Mouse (Mus musculus) lung, adult 18-20 months (tissue): ENCODE data around the gene Amotl1.

Experiments used
- DNase-seq, 2 experiments: peaks; one replicate each; pipeline ENCODE4 v3.0.0; 2022; ENCODE audit warnings: mixed read lengths in 2 of 2

Amotl1 gene

DNA sequence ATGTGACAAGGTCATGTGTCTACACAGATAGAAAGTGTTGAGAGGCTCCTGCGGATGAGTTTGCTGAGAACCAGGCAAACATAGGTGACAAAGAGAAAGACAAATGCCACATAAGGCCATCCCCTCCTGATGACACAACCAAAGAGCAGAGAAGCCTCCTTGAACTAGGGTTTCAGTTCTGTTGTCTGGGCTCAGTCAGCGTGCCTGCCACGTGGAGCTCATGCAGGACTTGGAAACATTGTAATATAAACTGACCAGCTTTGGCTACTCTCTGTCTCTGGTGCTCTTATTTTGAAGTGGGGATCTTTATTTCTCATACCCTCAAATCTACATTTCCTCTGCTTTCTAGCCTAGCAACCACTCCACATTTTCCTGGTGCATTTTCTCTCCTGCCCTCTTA is 8.6 kb downstream of the Amotl1 start:
- DNase-seq, result no peak

DNA sequence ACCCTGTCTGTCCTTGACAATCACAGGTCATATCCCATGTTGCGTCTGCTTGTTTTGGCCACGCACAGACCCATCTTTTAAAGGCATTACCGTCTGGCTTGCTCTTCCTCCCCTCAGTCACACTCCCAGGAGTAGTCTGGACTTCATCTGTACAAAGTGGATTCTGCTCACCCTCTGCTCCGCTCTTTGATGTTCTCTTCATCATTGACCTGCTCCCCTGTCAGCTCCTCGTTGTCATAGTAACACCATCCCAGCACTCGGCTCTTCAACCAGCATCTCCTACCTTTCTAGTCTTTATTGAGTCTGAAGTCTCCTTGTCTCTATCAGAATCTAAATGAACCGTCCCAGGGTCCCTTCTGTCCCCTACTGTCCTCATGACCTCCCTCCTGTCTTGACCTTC is 9.3 kb downstream of the Amotl1 start:
- DNase-seq, result no peak

DNA sequence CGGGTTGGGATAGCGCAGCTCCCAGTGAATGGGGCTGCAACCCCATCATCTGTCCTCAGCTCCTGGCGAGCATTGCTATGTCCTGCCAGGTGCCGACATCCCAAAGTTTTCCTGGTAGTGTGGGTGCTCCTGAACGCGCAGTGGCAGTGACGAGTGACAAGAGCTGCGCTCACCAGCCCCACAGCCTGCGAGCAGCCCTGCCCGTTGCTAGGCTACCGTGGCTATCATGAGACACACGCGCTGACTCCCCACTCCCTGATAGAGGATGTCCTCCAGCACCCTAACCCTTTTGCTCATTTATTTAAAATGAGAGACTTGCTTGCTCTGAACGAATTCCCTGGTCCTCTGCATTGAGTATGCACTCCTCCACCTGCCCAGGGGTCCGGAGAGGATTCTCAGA is 10.7 kb downstream of the Amotl1 start:
- no peak for DNase-seq

DNA sequence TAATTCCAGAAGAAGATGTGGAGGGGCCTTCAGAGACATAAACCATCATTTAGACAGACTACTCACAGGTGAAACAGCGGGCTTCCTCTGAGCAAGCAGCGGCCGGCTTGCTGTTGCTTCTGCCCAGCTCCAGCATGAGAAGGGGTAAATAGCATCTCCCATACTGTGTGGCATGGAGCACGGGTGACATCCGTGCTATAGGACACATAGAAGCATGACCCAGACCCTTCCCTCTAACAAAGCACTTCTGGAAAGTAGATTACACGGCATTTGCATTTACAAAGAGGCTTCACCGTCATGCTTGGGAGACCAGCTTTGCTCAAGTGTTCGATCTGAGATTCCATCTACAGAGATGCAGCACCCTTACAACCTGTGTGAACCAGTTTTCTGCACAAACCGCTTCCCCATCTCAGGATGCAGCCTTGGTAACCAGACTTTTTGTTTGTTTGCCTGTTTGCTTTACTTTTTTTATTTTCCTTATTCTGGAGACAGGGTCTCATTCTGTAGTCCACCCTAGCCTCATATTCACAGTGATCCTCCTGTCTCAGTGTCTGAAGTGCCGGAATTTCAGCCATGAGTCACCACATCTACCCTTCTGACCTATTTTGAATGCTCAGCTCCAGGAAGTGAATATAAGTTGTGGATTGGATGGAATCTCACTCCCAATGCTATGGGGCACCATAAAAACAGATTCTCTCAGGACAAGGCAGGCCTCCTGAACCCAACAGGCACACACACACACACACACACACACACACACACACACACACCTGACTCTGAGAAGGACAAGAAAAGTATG is 12.3 kb downstream of the Amotl1 start:
- DNase-seq, result no peak

DNA sequence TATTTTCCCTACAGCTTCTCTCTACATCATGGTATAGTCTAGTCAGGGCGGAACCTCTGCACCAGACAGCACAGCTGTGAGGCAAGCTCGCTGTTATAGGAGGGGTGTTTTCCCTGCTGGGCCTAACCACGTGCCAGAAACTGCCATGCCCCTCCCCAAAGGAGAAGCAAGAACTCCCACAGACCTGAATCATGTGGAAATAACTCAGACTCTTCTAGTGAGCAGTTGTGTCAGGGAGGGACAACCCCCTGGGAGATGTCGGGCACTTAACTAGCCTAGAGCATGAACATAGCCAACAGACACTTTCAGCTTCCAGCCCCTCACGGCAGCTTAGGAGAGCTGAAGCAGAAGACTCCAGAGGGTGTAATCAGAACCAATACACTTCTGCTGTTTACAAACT is 13.1 kb downstream of the Amotl1 start:
- no peak for DNase-seq

DNA sequence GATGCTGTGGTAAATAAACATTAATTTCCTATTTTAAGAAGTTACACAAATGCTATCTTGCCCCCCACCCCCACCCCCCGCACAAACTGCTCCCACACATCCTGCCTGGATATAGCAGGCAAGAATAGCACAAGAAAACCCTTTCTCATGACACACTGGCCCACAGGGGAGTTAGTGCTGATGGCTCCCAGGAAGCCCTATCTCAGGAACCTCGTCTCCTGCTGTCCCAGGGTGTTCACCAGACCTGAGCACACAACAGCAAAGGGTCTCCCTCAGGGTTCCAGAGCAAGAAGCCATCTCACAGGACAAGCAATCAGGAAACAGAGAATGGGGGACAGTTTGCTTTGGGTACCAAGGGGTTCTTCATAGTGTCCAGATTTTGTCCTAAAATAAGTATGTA is 17.3 kb downstream of the Amotl1 start:
- no peak for DNase-seq

DNA sequence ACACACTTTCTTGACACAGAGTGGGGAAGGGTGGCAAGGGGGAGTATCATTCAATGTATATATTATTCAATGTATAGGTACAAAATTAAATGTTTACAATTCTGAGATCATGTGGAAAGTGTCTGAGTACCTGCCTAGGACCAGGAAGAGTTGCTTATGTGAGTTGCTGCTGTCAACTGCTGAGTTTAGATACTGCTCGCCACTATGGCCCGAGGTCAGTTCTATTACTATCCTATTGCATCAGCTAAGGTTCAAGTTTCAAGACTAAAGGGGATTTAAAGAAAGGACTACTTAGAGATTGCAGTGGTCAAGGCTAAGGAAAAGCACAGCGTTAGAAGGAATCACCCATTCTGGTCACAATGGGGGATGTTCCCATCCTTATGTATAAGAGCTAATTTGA is 18.9 kb downstream of the Amotl1 start:
- no peak for DNase-seq

DNA sequence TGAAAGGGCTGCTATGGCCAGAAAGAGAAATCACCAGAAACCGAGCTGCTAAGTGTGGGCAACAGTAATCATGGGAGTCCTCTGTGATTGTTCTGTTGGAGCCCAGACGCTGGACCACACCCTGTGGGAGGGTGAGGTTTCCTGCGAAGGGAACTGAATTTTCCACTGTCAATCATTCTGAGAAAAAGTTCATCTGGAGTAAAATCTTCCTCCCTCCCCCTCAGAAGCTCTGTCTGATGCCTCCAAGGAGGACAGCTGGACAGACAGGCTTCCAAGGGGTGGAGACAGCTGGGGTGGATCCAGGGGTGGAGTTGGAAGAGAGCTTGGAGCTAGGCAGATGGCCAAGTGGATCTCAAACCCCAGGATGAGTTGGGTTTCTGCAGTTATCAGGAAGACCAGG is 19.8 kb downstream of the Amotl1 start:
- DNase-seq, result peak; percentile 79 to 83

DNA sequence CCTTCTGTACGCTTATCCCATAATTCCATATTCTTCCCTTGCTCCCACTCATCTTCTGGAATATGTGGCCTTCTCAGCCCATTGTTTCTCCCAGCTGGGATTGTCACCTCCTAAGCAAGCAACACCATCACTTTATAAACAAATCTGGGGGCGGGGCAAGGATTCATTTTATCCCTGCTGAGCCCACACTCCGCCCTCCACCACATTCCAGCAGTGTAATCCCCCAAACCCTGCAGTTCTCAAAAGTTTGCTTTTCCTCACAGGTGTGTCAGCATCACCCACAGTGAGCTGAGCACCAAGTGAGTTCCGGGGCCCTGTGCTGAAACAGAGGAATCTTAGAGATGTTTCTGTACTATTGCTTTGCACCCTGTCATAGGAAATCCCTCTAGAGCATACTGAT is 20.9 kb downstream of the Amotl1 start:
- DNase-seq, result no peak

DNA sequence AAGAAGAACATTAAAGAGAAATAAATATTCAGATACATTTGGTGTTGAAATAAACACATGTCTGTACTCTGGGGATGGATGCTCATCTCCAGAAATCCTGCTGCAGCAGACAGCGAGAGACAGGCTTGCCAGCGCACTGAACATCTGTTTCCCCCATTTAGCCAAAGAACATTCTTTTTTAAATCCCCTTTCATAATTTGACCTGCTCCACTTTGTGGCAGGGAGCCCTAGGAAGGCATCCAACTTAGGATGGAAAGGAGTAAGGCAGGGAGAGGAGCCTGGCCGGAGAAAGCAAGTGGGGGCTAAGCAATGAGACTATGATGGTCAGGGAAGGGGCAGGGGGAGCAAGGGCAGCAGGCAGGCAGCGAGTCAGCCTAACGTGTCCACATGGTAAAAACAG is 21.6 kb downstream of the Amotl1 start:
- no peak for DNase-seq

DNA sequence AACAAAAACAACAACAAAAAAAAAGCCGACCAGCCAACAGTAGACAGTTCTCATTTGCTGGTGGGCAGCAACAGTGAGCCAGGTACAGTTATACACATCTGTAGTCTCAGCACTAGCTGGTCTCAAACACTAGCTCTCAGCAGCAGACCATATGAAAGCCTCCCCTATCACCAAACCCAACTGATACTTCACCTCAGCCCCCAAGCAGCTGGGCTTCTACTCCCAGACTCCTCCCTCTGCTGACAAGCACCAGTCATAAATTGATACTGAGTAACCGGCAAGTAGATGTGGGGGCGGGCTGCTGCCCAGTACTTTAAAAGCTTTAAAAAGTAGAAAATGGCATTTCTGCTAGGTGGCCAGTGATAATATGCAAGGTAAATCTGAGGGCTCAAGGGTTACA is 22.0 kb downstream of the Amotl1 start:
- DNase-seq, result no peak

DNA sequence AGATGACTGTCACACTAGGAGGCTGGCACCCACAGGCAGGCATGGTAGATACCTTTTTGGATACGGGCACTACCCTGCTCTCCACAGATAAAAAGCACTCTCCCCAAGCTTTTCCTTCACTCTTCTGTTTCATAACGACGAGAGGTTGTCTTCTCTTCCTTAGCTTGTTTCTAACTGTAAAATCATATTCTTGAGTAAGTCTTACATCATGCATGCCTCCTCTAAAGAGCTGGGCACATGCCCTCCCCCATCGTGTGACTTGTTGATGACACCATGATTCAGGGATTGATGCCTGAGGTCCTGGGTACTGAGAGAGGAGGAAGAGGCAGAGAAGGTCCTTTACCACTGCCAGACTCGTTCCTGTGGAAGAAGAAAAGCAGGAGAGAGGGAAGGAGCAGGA is 24.7 kb downstream of the Amotl1 start:
- DNase-seq, result no peak

DNA sequence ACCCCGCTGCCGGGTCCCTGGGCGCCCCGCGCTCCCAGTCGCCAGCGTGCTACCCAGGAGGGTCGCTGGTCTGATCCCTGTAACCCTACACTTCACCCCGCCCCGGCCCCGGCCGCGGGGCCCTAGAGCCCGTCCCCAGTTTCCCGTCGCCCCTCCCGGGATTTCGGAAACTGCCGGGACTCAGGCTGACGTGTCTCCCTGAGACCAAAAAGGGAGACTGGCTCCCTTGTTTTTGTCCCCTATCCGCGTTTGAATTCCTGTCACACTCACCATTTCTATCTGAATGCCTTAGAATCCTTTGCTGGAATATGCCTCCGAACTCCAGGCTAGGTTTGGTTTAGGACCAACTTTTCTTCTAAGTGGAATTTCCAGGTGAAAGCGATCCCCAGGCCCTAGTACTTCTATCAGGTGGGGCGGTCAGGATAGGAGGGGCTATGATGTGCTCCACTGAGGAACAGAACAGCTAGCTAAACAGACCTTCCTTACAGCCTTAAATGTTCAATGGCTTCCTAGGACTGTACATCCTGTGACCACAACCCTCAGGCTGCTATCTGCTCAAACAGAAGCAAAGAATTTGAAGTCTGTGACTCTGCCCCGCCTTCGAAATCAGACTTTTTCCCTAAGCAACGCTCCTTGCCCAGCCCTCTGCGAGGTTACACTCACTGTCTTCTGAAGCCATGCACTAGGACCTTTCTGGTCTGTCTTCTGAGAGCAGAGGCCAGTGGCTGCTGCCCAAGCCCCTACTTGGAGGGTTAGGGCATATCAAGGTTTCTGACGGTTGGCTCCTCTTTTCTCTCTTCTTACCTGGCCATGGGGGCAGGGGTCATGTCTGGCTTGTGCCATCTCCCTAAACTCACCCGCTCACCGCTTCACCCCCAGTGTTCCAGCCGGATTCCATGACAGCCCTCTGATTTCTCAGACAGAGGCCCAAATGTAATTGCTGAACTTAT is 29.6 kb downstream of the Amotl1 start:
- peak; percentile 59 to 73 for DNase-seq

DNA sequence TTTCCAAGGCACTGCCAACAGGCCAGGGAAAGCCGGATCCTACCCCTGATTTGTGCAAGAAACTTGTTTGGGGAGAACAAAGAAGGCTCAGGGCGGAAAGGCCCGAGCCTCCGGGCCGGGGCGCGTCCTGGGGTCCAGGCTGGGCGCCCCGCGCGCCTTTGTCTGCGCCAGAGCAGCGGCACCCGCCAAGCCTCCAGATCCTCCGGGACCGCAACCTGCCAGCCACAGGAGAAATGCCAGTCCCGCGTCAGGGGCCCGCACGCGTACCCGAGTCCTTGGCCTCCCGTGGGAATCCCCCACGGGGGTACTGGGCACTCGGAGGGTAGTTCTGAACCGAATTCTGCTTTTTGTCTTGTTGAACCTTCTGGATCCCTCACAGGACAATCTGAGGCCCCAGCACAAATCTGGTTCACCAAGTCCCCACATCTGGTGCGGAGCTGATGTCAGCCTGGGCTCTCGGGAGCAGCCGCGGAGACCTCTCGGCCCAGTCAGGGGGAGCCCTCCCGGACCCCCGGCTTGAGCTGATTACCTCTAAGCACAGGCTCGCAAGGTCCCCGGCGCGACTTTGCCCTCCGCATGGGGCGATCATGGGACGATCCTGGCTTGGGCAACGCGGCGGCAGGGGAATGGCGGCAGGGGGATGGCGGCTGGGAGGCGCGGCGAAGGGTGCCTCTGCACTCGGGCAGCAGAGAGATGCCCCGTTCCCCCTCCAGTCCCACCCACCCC is 30.5 kb downstream of the Amotl1 start:
- peak; percentile 43 to 48 for DNase-seq

DNA sequence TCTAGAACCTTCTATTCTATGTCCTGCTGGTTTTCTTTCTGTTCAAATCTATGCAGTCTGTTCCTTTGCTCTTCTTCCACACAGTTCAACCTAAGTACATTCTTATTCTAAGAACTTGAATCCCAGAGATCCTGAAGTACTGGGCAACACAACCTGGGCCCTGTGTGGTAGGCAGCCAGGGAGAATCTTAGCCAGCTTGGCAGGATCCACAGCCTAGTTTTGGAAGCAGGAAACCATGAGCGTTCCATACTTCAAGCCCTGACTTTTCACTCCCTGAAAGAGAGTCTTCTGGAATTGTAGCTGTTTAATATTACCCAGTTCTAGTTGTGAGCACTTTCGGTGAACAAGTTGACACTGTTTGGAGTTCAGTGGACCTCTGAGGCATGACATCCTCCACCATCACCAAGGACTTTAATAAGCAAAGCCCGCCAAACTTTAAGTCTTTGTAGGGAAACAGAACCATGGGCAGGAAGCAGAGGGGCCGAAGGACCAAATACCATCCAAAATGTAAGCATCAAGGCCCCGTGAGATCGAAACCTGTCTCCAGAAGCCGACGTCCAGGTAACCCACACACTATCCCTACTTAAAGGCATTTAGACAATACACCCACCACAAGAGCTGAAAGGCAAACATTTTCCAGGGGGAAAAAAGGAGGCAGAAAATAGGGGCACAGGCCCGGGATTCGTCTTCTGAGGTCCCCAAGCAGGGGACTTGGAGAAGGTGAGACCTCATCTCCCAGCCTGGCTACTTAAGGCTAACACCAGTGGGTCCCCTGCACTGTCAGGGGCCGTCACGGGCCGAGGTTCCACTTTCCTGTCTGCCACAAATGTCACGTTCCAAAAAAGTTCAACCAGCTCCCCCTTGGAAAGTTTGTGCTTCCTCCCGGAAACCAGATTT is 31.3 kb downstream of the Amotl1 start:
- no peak for DNase-seq

DNA sequence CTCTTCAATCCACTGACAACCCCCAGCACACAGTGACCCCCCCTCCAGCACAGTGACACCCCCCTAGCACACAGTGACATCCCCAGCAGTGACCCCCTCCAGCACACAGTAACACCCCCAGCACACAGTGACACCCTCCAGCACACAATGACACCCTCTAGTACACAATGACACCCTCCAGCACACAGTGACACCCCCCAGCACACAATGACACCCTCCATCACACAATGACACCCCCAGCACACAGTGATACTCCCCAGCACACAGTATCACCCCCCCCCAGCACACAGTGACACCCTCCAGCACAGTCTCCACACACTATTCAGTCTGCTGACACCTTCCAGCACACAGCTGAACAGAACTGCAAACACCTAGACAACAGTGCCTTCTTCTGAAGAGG is 32.3 kb downstream of the Amotl1 start:
- no peak for DNase-seq

DNA sequence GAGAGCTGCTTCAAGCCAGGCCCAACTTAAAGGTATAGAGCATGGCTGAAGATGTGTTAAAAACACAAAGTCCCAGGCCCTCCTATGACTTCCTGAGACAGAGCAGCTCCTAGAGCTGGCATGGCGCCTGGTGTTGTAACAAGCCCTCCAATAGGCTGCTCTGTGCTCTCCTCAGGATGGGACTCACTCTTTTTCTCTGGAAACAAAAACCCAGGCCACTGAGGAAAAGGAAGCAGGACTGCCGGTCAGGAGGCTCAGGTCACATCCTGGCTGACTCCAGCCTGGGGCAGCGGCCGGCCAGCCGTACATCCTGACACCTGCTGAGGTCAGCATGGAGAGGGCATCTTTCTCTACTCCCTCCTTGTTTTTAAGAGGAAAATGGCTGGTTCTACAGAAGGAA is 36.3 kb downstream of the Amotl1 start:
- DNase-seq, result no peak

DNA sequence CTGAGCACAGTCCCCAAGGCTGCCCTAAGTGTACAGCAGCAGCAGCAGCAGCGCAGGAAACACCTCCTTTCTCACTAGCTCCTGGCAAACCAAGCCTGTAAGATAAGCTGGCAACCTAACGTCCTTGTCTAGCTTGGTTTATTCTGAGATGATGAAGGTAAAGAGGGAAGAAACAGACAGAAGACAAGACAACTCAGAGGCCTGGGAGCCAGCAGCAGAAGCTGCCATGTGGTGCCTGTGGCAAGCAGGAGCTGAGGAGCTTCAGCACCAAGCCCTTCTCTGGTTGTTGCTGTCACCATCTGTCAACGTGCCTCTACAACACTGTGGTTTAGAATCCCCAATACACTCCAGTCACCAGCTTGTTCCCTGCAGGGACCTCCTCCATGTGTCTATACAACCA is 37.4 kb downstream of the Amotl1 start:
- no peak for DNase-seq

DNA sequence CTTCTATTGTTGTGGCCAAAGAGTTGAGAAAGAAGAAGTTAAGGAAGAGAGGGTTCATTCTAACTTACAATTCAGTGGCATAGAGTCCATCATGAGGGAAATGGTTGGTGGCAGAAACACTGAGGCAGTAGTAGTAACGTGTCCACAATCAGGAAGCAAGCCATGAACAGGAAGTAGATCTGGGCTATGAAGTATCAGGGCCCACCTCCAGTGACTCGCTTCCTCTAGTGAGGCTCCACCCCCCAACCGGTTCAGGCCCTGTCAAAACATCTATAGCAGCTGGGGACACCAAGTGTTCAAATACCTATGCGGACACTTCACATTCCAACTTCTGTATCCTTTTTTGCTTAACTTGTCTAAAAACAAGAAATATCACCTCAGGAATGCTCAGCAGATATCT is 38.9 kb downstream of the Amotl1 start:
- no peak for DNase-seq

DNA sequence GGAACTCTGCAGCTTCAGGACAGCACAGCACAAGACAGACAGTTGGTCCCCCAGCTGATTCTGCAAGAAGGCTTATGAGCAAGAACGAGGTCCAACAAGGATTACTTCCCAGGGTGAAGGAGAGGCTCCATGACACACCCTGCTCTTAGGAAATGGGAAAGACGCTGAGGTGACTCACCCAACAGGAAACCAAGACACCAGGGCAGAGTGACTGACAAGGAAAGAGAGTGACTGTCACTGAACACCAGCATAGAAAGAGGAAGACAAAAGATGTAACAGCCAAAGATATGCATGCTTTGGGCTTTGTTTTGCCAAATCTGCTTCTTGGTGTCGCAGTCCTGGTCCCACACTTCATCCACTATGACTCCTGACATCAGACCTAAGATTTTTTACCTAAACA is 40.5 kb downstream of the Amotl1 start:
- DNase-seq, result no peak

DNA sequence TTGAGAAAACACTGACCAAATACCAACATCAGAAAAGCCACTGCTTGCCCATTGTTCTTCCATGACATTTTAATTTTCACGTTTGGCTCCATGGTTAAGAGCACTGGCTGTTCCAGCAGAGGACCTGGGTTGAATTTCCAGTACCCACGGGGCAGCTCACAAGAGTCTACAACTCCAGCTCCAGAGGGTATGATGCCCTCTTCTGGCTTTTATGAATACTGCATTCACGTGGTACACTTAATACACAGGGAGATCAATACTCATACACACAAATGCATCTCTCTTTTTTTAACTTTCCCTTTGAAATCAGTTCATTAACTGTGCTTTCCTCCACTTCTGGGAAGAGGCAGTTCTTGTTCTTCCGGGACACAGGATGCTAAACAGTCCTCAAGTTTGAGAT is 41.4 kb downstream of the Amotl1 start:
- no peak for DNase-seq

DNA sequence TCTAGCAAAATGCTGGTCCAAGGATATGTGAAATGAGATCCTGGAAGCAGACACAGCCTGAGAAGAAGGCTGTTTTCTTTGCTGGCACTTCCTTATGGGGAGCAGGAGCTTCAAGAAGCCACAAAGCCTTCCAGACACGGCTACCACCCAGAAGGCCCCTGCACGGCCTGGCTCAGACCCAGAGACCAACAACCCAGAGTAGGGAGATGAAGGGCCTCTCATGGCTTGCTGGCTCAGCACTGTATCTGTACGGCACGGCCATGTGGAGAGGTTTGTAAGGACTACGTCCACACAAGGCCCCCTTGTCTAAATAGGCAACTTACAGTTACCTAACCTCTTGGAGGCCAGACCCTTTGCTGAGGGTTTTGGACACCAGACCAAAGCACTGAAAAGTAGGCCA is 45.1 kb downstream of the Amotl1 start:
- DNase-seq, result no peak
